Mouse (Mus musculus) liver, adult (tissue): ENCODE measurements around the gene Tmco4.

Experiments used
- GATA4 ChIP-seq: IDR thresholded peaks from 2 replicates; pipeline ENCODE4 v1.6.1; 2014; ENCODE audit warnings: mild to moderate bottlenecking, low read length; ENCODE audit not compliant: insufficient replicate concordance

Gene Tmco4

GRCm38 (mm10) chr4:138972827-138973718 is at the start of gene Tmco4:
Gene Tmco4 (plus strand): TSS chr4:138972888.
- no peak for TF ChIP-seq GATA4

- no peak for TF ChIP-seq GATA4
These were observed 47.1 kb upstream of the Tmco4 start for GRCm38 (mm10) chr4:138925561-138925960.

- TF ChIP-seq GATA4, result no peak
These were observed 38.8 kb upstream of the Tmco4 start for GRCm38 (mm10) chr4:138933862-138934261.

GRCm38 (mm10) chr4:138934456-138935145 is 38.1 kb upstream of the Tmco4 start:
- no peak for TF ChIP-seq GATA4

GRCm38 (mm10) chr4:138938495-138939269 is 34.0 kb upstream of the Tmco4 start:
- TF ChIP-seq GATA4, result no peak

- TF ChIP-seq GATA4, result no peak
These were observed 33.2 kb upstream of the Tmco4 start for GRCm38 (mm10) chr4:138939481-138939880.

GRCm38 (mm10) chr4:138941401-138941800 is 31.3 kb upstream of the Tmco4 start:
- no peak for TF ChIP-seq GATA4

- TF ChIP-seq GATA4, result no peak
These were observed 30.7 kb upstream of the Tmco4 start for GRCm38 (mm10) chr4:138941966-138942365.

GRCm38 (mm10) chr4:138943730-138944129 is 29.0 kb upstream of the Tmco4 start:
- TF ChIP-seq GATA4, result no peak

- no peak for TF ChIP-seq GATA4
These were observed 24.4 kb upstream of the Tmco4 start for GRCm38 (mm10) chr4:138948257-138948656.

- no peak for TF ChIP-seq GATA4
These were observed 14.1 kb upstream of the Tmco4 start for GRCm38 (mm10) chr4:138958612-138959011.

GRCm38 (mm10) chr4:138959120-138959519 is 13.6 kb upstream of the Tmco4 start:
- TF ChIP-seq GATA4, result no peak

GRCm38 (mm10) chr4:138959926-138960325 is 12.8 kb upstream of the Tmco4 start:
- no peak for TF ChIP-seq GATA4

GRCm38 (mm10) chr4:138962719-138963118 is 10.0 kb upstream of the Tmco4 start:
- no peak for TF ChIP-seq GATA4

- no peak for TF ChIP-seq GATA4
These were observed 6.8 kb upstream of the Tmco4 start for GRCm38 (mm10) chr4:138965871-138966270.
